Mouse (Mus musculus) CD4-positive, CD25-positive, alpha-beta regulatory T cell, adult 2 months (primary cell): ENCODE results near the gene Sh3kbp1.
A peak's percentile ranks its signal among the peaks of the same experiment; 100 is the strongest.

Experiments
- DNase-seq: peaks from one replicate; pipeline ENCODE4 v3.0.0-alpha.2; 2012; ENCODE audit warnings: low read depth, low spot score

Gene Sh3kbp1

DNA sequence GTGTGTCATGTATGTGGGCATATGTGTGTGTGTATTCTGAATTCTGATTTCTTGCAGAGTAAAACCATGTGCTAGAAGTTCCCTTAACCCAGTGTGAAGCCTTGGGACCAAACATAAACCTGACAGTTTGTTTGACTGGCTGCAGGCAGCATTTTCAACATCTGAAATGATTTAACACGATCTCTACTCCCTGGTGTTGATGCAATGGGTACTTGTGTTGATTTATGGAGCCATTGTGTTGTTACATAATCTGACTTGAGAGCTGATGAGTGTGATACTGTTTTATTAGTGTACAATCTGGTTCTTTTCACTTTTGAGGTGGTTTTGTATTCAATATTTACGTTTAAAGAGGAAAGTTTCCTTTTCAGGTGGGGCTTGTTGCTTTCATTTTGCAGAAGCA is 204.1 kb downstream of the Sh3kbp1 start:
- DNase-seq: no peak

DNA sequence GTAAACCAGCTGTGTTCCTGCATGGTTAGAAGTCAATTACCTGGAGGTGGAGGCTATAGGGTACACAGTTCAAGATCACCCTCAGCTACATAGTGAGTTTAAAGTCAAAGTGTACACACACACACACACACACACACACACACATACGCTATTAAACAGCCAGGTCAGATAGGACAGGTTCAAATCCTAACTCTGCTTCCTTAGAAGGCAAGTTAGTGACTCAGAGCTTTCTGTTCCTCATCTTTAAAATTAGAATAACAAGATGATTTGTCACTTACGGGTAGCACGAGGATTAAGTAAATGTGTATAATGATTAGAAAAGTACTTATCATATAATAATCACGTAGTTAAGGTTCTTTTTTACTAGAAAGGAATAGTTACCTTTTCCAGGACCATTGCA is 208.2 kb downstream of the Sh3kbp1 start:
- no peak for DNase-seq

DNA sequence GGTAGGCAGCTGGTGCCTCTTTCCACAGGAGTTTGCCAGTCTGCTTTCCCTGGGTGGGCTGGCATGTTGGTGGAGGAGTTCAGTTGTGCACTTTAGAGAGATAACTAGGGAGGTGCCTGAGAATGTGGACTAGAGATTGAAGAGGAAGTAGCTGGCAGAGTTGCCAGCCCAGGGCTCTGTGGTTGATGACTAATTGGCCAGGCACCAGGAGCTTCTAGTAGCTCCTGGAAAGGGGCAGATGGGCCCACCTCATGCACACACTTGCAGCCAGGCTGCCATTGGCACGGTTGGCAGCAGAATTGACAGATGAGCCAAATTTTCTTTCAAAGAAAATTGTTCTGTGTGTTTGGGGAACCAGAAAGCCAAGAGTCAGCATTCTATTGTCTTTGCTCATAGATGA is 210.3 kb downstream of the Sh3kbp1 start:
- DNase-seq: no peak

DNA sequence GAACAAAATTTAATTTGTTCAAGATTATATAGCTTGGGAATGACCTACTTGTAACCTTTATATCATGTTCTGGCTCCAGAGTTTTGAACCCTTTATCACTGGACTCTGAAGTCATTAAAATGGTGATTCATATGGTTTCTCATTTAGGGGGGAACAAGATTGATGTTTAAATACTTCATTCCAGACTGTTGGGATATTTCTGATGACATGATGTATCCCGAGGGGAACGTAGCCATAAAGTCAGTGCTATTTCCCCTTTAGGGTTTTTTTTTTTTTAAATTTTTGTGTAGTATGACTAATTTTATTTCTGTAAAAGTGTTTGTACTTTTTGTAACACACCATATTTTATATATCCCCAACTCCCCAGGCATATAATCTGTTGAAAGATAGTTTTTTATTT is 212.7 kb downstream of the Sh3kbp1 start:
- no peak for DNase-seq

DNA sequence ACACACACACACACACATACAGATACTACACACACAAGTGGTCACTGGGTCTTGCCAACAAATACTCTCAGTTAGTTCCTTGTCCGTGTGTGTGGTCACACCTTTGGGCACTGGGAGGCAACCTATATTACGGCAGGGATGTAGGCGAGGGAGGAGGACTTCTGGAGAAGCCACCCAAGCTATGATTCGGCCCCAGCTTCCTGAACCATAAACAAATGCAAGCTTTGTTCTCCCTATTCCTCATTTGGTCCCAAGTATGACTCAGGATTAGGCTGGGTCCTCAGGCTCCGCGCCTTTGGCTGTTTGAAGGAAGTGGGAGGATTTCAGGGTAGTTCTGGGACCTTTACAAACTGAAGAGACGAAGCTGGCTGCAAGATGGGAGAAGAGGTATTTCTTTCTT is 213.2 kb downstream of the Sh3kbp1 start:
- no peak for DNase-seq

DNA sequence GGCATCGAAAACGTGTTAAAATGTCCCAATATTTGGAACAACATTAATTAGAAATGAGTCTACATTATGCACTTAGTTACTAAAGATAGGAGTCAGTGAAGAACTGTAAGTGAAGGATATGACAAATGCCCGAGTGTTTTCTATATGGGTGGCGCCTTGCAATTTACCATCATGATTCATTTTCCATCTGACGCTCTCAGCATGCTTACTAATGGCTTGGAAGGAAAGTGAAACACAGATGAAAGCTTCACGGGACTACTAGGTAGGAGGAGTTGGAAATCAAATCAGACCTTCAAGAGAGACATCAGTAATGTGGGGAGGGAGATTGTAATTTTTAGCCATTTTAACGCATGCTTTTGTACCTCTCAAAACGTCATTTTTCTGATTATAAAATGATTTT is 223.7 kb downstream of the Sh3kbp1 start:
- no peak for DNase-seq

DNA sequence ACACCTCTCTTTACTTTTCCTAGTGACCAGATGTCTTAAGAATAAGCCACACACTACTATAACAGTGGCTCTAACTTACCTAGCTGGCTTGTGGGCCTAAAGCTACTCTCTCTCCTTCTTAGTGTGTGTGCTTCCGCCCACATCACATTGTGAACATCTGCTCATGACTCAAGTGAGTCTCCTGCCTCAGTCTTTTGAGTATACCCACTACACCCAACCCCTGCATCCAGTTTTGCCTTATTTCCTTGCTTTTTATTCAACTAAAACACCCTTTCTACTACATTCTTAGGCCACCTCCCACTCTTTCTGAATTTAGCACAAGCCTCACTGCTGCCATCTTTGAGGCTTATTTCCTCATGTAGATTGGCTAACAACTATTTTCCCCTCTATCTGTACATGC is 229.8 kb downstream of the Sh3kbp1 start:
- peak; percentile 3 for DNase-seq

DNA sequence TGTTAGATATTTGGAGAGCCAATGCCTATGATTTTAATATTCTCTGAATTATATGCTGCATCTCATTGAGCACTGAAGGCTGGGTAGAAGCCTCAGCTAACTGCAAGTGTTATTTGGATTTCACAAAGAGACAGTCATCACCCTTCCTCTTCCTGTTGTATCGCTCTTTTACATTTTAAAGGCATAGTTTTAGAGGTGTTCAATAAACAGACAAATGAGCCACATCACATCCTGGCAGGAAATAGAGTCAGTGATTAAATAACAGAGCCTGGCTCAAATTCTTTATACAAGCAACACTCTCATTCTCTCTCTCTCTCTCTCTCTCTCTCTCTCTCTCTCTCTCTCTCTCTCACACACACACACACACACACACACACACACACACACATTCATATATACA is 231.1 kb downstream of the Sh3kbp1 start:
- peak; percentile 30 for DNase-seq

DNA sequence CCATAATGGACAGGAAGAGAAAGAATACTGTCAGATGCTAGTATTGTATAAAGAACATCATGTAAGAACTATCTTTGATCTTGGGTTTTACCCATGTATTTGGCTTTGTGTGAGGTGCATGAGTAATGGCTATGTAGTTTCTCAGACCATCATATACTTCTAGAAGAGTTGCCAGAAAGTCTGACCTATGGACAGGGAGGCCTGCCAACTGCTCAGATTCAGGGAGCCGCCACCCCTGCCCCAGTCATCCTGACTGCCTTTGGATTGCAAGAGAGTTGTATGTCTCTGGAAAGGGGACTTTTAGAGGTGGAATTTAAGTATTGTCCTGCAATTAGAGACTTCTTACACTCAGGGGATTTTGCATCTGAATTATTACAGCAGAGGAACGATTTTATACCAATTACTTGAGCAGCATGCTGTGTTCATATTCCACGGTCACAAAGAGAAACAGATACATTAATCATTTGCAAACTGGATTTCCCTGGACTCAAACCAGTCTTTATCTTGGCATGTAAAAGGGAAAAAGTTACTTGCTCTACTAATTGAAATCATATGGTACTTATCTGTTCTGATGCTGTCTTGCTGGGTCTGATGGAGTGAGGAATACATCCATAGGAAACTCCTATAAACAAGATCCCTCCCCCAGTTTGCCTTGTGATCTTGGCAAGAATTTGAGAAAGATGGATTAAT is 233.9 kb downstream of the Sh3kbp1 start:
- DNase-seq: no peak

DNA sequence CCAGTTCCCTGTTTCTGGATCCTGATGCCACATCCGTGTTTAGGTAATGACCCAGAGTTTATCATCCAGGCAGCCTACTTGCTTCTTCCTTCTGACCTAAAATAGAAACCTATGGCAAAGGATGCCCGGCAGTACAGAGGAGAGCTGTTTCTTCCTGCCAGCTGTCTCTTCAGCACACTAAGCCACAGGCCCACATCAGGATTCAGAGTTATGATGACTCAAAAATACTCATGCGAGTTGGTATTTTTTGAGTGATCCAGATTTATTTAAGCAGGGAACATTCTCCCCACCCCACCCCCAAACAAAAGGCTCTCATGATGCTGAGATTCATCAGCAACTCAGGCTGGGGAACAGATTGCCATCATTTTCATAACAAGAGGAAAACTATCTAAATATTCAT is 240.6 kb downstream of the Sh3kbp1 start:
- no peak for DNase-seq

DNA sequence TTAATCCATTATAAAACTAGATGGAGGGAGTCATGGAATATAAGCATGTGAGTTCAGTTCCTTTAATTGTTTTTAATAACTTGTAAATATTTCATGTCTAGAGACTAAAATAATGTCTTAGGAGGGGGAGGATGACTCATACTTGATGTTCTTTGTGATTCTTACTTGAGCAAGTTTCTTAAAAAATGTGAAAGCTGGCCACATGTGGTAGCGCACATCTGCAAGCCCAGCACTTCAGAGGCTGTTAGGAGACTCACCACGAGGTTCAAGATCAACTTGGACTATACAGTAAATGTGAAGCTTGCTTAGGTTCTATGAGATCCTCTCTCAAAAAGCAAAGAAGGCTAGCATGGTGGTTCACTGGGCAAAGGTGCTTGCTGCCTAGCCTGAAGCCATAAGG is 245.4 kb downstream of the Sh3kbp1 start:
- no peak for DNase-seq

DNA sequence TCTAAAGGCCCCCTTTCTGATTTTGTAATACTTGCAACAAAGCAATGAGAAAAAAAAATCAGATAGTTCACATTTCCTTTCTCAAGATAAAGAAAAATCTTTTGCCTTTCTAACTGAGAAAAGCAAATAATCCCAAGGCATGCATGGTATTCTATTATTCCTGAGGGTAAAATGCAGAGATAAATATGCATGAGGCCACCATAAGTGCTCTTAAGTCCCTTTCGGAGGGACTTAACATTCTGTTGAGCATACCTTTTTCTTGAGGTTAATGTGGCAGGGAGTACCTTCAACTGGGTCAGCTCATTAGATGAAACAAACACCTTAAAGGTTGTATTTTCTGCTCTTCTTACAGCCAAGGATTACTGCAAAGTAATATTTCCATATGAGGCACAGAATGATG is 250.7 kb downstream of the Sh3kbp1 start:
- DNase-seq: no peak

DNA sequence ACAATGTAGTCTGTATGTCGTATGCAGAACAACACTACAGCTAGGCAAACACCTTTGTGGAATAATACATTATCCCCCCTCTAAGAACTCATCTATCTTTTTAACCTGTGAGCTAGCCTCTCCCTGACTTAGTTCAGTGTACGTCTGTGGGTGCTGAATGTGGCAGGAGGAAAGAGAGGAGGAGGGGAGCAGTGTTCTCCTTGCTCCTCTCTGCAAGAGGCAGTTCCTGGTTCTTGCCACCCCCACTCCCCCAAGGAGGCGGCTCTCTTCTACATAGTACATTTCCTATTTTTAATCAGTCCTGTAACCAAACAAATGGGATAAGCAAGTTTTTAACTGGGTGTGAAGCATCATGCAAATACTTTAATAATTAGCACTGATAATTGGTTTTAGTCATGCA is 252.4 kb downstream of the Sh3kbp1 start:
- DNase-seq: no peak

DNA sequence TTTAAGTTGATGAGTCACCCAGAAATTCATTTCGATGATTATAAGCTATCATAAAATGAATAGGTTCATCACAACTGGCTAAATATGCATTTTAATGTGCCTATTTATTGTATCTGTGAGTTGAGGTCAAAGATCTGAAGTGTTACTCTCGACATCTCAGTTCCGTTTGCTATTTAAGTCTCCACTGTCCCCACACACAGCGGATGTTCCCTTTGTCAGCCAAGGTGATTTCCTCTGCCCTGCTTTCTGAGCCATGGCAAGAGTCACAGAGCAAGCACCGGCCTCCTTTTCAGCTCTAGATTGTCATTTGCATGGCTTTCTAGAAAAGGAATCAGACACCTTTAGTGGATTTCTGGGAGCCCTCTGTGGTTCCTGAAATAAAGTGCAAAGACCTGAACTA is 254.5 kb downstream of the Sh3kbp1 start:
- peak; percentile 12 for DNase-seq

DNA sequence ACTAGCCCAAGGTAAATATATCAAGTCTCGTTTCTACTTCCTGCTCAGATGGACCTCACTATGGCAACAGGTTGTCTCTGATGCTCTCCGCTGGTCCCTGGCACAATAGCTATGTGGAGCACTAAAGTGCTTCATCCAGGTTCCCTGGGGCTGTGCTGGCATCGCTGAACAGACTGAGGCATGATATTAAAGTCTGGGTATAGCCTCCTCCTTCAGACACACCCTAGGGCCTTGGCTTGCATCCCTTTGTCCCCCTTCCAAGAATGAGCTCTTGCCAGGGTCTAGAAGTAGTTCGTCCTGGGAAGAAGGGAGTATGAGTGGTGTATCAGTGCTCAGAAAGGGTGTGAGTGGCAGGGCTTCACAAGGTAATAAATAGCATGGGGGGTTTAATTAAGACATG is 269.5 kb downstream of the Sh3kbp1 start:
- DNase-seq: no peak

DNA sequence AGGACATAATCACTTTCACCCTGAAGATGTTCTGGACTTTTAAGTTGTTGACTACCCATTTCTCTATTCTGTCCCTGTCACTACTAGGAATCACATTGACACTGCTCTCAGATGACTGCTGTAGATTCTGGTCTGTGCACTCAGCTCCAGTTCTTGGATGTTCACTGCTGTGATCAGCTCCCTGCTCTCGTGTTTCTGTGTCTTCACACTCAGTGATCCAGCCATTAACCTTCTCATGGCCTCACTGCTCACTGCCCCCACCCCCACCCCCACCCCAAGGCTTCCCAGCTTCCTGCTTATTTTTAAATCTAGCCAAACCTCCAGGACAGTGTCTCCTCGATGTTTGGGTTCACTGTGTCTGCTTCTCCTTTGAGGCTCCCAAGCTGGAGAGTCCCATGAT is 271.0 kb downstream of the Sh3kbp1 start:
- DNase-seq: no peak

DNA sequence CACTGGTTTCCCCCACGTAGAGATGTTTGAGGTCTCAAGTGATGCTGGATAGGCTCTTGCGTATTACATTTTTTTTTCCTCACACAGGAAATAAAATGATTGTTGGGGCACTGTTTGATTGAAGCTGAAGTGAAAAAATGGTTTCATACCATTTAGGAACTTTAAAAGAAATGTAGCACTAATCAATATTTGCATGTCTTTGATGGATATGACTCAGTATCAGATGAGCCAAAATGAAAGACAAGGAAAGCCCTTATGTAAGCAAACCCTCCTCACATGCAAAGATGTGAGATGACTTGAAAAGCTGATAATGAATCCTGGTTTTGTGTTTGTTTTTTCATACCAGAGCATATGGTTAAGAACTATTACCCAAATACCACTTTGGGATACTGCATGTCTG is 272.0 kb downstream of the Sh3kbp1 start:
- peak; percentile 17 for DNase-seq

DNA sequence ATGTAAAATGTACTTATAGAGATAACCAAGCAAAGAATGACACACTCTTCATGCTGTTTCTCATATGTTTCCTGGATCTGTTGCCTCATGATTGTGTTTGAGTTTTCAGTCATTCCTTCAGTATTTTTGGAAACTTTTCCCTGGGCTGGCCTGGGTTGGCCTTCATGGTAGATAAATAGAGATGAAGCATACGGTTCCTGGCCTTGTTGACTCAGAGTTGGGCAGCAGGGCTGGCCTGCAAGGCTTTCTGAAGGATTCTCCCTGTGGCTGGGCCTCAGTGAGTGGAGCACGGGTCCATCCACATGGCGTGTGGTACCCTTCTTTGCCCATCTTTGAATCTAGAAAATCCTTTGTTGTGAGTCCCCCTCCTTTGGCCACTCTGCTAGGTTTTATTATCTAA is 276.3 kb downstream of the Sh3kbp1 start:
- no peak for DNase-seq

DNA sequence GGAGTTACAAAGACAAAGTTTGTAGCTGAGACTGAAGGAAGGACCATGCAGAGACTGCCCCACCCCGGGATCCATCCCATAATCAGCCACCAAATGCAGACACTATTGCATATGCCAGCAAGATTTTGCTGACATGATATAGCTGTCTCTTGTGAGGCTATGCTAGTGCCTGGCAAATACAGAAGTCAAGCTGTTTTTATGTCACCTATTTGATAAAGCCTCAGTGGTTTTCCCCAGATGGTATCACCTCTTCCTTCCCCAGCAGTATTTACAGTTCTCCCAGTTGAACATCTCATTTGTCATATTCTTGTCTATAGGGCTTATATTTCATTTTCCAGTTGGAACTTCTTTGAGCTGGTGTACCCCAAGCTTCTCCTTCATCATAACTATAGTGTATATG is 280.6 kb downstream of the Sh3kbp1 start:
- no peak for DNase-seq

DNA sequence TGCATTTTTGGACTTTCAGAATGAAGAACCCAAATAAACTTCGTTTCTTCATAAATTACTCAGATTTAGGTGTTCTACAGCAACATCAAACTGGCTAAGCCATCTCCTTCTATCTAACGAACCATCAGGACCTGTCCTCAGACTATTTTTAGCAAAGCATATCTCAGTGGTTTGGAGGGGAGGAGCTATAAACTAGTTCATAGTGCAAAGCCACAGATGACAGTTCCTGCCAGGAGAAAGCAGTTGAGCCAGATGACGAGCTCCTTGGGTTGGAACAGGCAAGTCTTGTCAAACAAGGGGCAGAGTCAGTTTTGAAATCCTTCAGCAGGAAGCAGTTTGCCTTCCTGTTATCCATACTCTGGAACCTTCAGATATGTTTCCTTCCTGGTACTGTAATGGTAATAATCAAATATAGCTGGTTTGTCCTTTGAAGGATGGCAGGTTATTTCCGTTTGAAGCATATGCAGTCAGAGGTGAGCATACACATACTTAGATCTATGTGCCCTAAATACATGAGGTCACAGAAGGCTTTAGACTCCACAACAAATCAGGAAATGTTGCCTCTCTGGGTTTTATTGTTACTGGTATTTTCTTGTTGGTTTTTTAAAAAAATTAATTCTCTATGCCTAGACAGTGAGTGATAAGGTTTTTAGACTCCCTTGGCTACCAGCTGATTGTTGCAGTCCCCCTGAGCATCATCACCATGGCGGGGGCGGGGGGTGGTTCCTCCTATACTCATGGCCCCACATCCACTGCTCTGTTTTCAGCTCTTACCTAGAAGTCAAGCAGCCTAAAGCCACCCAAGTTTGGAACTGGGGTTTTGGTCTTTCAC is 282.6 kb downstream of the Sh3kbp1 start:
- DNase-seq: peak; percentile 47

DNA sequence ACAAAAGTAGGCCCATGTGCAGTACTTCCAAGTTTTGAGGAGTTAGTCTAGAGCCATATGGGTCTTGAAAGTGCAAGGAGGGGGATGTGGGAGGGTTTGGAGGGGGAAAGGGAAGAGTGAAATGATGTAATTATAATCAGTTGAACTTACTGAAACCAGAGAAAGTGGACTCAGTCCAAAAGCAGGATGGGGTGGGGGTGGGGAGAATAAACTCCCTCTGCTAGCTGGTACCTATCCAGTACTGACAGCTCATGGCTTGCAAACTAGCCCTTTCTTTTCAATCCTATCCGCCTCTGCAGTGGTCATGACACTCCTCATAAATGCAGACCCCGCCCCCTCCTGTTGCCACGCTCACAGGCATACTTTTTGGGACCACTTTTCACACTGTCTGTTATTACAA is 283.5 kb downstream of the Sh3kbp1 start:
- DNase-seq: peak; percentile 10

DNA sequence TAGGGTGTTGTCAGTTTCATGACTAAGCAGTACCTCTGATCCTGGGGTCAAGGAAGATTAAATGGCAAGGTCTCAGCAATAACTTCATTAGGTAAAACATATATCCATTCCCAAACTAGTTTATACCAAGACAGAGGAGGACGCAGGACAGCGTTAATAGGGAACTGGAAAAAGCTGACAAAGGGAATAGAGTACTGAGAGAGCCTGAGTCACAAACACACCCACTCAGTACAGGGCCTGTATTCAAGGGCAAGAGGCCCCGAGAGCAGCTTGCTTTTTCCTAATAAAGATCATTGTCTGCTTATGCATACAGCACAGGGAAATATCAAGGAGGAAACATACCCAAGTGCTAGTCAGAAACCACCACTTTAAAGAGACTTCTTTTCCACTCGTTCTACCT is 284.5 kb downstream of the Sh3kbp1 start:
- DNase-seq: no peak

DNA sequence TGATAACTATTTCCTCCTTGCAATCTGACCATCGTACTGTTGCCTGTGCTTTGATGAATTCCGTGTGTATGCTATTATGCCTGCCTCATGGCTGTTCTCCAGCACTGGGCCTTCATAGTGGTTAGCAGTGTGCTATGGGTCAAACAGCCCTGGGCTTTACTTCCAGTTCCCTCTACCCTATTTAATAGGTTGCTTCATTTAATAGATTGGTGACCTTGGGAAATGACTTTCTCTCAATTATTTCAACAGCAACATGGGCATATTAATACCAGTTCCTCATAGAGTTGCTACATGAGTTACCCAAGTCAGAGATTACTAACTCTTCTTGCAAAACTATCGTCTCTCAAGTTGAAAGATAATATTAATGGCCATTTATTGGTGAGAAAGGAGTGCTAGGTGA is 285.0 kb downstream of the Sh3kbp1 start:
- no peak for DNase-seq
